10 mouse cellular contexts compared by ENCODE assay signal in genomic region chr5:148757236-148757635, GRCm38 (mm10).
DNase-seq lines count a peak whose midpoint lies in the region; ATAC-seq and TF ChIP-seq lines count a peak whose summit lies in the region.
"Had no signal": no experiment of that assay in that cellular context is flagged by ENCODE, and none has a peak within 500 bp of the region (broad histone marks: within the 10 kb centered on the region; RNA-seq: fewer than 3 reads in every experiment).

No protein-coding gene starts in this region.

- H3K4me1 ChIP-seq in intestine, embryonic 16.5 days (ENCODE audit: control insufficient read depth, insufficient read depth, low read length): peaks cover 5% of the 10 kb centered on the region; the same call in 1 of the 2 replicates
- H3K4me1 ChIP-seq in intestine, embryonic 15.5 days (replicated peaks): peaks cover 12% of the 10 kb centered on the region; the same call in 1 of the 2 replicates
- H3K4me1 ChIP-seq in stomach, embryonic 14.5 days (ENCODE audit: control insufficient read depth, insufficient read depth, low read length): peaks cover 8% of the 10 kb centered on the region; the same call in 1 of the 2 replicates
- H3K4me1 ChIP-seq in stomach, postnatal 0 days (replicated peaks; ENCODE audit: control insufficient read depth, insufficient read depth): no peaks in the 10 kb centered on the region
- H3K4me1 ChIP-seq in kidney, embryonic 14.5 days (ENCODE audit: control insufficient read depth, insufficient read depth, low read length): peaks cover 29% of the 10 kb centered on the region

- H3K27me3 ChIP-seq in intestine, embryonic 16.5 days (replicated peaks; ENCODE audit: control insufficient read depth, insufficient read depth, low read length): no peaks in the 10 kb centered on the region
- H3K27me3 ChIP-seq in intestine, embryonic 15.5 days (replicated peaks): no peaks in the 10 kb centered on the region
- no peaks in the 10 kb centered on the region for H3K27me3 ChIP-seq in stomach, embryonic 14.5 days (ENCODE audit: control insufficient read depth, insufficient read depth, low read length)
- H3K27me3 ChIP-seq in stomach, postnatal 0 days (ENCODE audit: control insufficient read depth, insufficient read depth, low read length): no peaks in the 10 kb centered on the region
- no peaks in the 10 kb centered on the region for H3K27me3 ChIP-seq in kidney, embryonic 14.5 days (ENCODE audit: control insufficient read depth, insufficient read depth, low read length)
- H3K27me3 ChIP-seq: hindbrain, embryonic 15.5 days had no signal

- no peak for DNase-seq in stomach, postnatal 0 days (ENCODE audit: low spot score)
- no peak for DNase-seq in gastrocnemius, postnatal 25 days
- DNase-seq in gastrocnemius, postnatal 14 days: no peak
- DNase-seq: spleen, adult 18-20 months had no signal

- 65% methylated on average over 8 of the region's 8 CpGs for WGBS in intestine, embryonic 16.5 days
- 68% methylated on average over 8 of the region's 8 CpGs for WGBS in intestine, embryonic 15.5 days
- WGBS in stomach, embryonic 14.5 days: 67% methylated on average over 8 of the region's 8 CpGs
- 62% methylated on average over 8 of the region's 8 CpGs for WGBS in stomach, postnatal 0 days
- WGBS in kidney, embryonic 14.5 days: 17% methylated on average over 8 of the region's 8 CpGs

- no peaks in the 10 kb centered on the region for H3K36me3 ChIP-seq in intestine, embryonic 16.5 days (ENCODE audit: control insufficient read depth, insufficient read depth, low read length)
- no peaks in the 10 kb centered on the region for H3K36me3 ChIP-seq in intestine, embryonic 15.5 days
- no peaks in the 10 kb centered on the region for H3K36me3 ChIP-seq in stomach, embryonic 14.5 days (ENCODE audit: control insufficient read depth, insufficient read depth, low read length)
- no peaks in the 10 kb centered on the region for H3K36me3 ChIP-seq in stomach, postnatal 0 days (ENCODE audit: control insufficient read depth, insufficient read depth, low read length)
- no peaks in the 10 kb centered on the region for H3K36me3 ChIP-seq in kidney, embryonic 14.5 days (ENCODE audit: control insufficient read depth, insufficient read depth, low read length)
- H3K36me3 ChIP-seq: hindbrain, embryonic 15.5 days had no signal

- H3K27ac ChIP-seq in intestine, embryonic 16.5 days (ENCODE audit: low read length): no peak overlapping the region
- no peak overlapping the region for H3K27ac ChIP-seq in intestine, embryonic 15.5 days
- H3K27ac ChIP-seq in stomach, embryonic 14.5 days (ENCODE audit: low read length): no peak overlapping the region
- H3K27ac ChIP-seq in stomach, postnatal 0 days (replicated peaks): no peak overlapping the region
- peak overlapping the region; percentile 91 for H3K27ac ChIP-seq in kidney, embryonic 14.5 days (ENCODE audit: low read depth, low read length)
- H3K27ac ChIP-seq: hindbrain, embryonic 15.5 days had no signal

- no peak overlapping the region for H3K4me3 ChIP-seq in intestine, embryonic 16.5 days (ENCODE audit: low read length)
- no peak overlapping the region for H3K4me3 ChIP-seq in intestine, embryonic 15.5 days (replicated peaks)
- H3K4me3 ChIP-seq in stomach, embryonic 14.5 days (ENCODE audit: low read depth, low read length): no peak overlapping the region
- H3K4me3 ChIP-seq in stomach, postnatal 0 days (ENCODE audit: low read depth, low read length): no peak overlapping the region
- no peak overlapping the region for H3K4me3 ChIP-seq in kidney, embryonic 14.5 days (ENCODE audit: low read length)
- H3K4me3 ChIP-seq: erythroblast, embryonic 14.5 days; hindbrain, embryonic 15.5 days had no signal

- ATAC-seq in intestine, embryonic 16.5 days: 0 out of 2 replicates have a peak, but pooled peaks have one; percentile 14
- ATAC-seq in intestine, embryonic 15.5 days: no peak
- 0 out of 2 replicates have a peak, but pooled peaks have one; percentile 25 for ATAC-seq in stomach, embryonic 14.5 days (ENCODE audit: insufficient number of reproducible peaks, insufficient read depth, low FRiP score, low read depth)
- ATAC-seq in stomach, postnatal 0 days (ENCODE audit: low FRiP score, low TSS enrichment): no peak
- ATAC-seq in kidney, embryonic 14.5 days (ENCODE audit: low FRiP score, low TSS enrichment): peak; percentile 95

- TF ChIP-seq EP300 in stomach, postnatal 0 days (optimal IDR thresholded peaks at IDR 0.05): no peak

- no peak overlapping the region for H3K9ac ChIP-seq in intestine, embryonic 16.5 days (ENCODE audit: low read depth, low read length)
- H3K9ac ChIP-seq in intestine, embryonic 15.5 days: no peak overlapping the region
- no peak overlapping the region for H3K9ac ChIP-seq in stomach, embryonic 14.5 days (replicated peaks; ENCODE audit: low read depth, low read length)
- no peak overlapping the region for H3K9ac ChIP-seq in stomach, postnatal 0 days (ENCODE audit: low read length)
- H3K9ac ChIP-seq in kidney, embryonic 14.5 days (ENCODE audit: low read depth, low read length): no peak overlapping the region
- H3K9ac ChIP-seq: hindbrain, embryonic 15.5 days had no signal

- no peaks in the 10 kb centered on the region for H3K9me3 ChIP-seq in intestine, embryonic 16.5 days (ENCODE audit: control insufficient read depth, low read length)
- H3K9me3 ChIP-seq in intestine, embryonic 15.5 days: no peaks in the 10 kb centered on the region
- H3K9me3 ChIP-seq in stomach, embryonic 14.5 days (ENCODE audit: control insufficient read depth, low read depth, low read length): no peaks in the 10 kb centered on the region
- H3K9me3 ChIP-seq in stomach, postnatal 0 days (ENCODE audit: control insufficient read depth, low read length): no peaks in the 10 kb centered on the region
- H3K9me3 ChIP-seq in kidney, embryonic 14.5 days (ENCODE audit: control insufficient read depth, low read length): no peaks in the 10 kb centered on the region; the same call in 1 of the 2 replicates
- H3K9me3 ChIP-seq: hindbrain, embryonic 15.5 days had no signal

- intact Hi-C loops in gastrocnemius, postnatal 14 days (cut with DNase I; ENCODE audit: low total_unique reads): no loop called here

- TF ChIP-seq CTCF in stomach, postnatal 0 days (IDR thresholded peaks at IDR 0.05; ENCODE audit: low read depth): no peak

- H3K4me2 ChIP-seq in intestine, embryonic 16.5 days (ENCODE audit: low read depth, low read length): no peak overlapping the region
- H3K4me2 ChIP-seq in intestine, embryonic 15.5 days (replicated peaks): no peak overlapping the region
- no peak overlapping the region for H3K4me2 ChIP-seq in stomach, embryonic 14.5 days (replicated peaks; ENCODE audit: low read depth, low read length)
- no peak overlapping the region for H3K4me2 ChIP-seq in stomach, postnatal 0 days (replicated peaks; ENCODE audit: low read depth)
- H3K4me2 ChIP-seq in kidney, embryonic 14.5 days (replicated peaks; ENCODE audit: low read depth, low read length): 0 out of 2 replicates have a peak overlapping the region, but pooled peaks have one; percentile 13
- H3K4me2 ChIP-seq: hindbrain, embryonic 15.5 days had no signal

Comparison
In these comparisons a context has a peak if more than half of its experiments do, and no peak if none do; other contexts are left out.
1. ATAC-seq: peak in intestine, embryonic 16.5 days (single experiment), stomach, embryonic 14.5 days (single experiment) and kidney, embryonic 14.5 days (single experiment); none in intestine, embryonic 15.5 days (single experiment) and stomach, postnatal 0 days (single experiment).